Mouse (Mus musculus) left cerebral cortex, adult 18-20 months (tissue): ENCODE data around the gene Ush2a. TPM values are rescaled to one million over a fixed set of nuclear protein-coding genes. Genes with fewer than 3 reads are reported as not detected.
A peak's percentile ranks its signal among the peaks of the same experiment; 100 is the strongest.

ENCODE experiments used
- DNase-seq, 2 experiments: peaks; one replicate each; pipeline ENCODE4 v3.0.0; 2021 to 2022; ENCODE audit warnings: low spot score in 2 of 2, mixed read lengths in 1 of 2
- total RNA-seq, 2 experiments: library from RNA; stranded (reverse); gene quantifications; 2 replicates each; pipeline ENCODE4 v1.2.3; 2021

Ush2a gene
- total RNA-seq, 2 experiments from 2014 or later = 0.09 to 0.26 TPM

DNA sequence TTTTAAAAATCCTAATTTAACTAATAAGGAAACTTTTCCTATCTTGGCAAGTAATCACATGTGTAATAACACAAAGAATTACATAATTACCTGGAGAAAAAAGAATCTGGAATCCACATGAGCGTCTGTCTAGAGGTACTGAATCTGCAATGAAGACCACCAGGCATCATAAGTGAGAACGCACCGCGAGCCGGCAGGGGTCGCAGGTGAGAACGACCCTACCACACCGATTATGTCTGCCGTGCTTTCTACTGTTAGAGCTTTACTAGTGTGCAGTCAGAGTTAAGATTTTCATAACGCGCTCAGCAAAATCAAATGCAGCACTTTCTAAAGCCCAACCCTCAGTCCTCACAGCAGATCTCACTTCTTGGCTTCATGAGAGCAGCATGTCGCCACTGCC, 740.0 kb downstream of the Ush2a start:
- DNase-seq = no peak

- no peak for DNase-seq
These were observed 743.0 kb downstream of the Ush2a start for GRCm38 (mm10) chr1:189004774-189005173.

- no peak for DNase-seq
These were observed 744.4 kb downstream of the Ush2a start for GRCm38 (mm10) chr1:189006267-189006666.

- no peak for DNase-seq
These were observed 745.0 kb downstream of the Ush2a start for GRCm38 (mm10) chr1:189006826-189007225.

DNA sequence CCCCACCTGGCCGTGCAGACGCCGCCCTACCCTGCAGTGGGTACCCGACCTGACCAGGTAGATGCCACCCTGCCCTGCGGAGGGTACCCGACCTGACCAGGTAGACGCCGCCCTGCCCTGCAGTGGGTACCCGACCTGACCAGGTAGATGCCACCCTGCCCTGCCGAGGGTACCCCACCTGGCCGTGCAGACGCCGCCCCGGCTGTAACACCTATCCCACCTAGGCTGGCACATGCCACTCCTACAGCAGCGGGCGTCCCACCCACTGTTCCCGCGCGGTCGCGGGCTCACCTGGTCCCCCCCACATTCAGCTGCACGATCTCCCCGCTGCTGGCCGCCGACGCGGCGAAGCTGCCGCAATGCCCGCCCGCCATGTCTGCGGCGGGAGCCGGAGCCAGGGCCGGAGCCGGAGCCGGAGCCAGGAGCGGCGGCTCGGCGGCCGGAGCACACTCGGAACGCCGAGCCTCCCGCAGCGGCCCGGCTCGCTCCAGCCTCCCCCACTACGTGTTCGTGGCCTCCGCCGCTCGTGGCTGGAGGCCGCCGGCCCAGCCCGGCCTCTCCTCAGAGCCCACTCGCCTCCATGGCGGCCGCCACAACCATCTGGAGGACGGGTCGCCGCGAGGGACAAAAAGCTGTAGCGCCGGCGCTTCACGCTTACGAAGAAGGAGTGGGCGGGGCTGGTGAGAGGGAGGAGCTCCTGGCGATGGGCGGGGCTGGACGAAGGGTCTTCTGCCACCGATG, 745.6 kb downstream of the Ush2a start, which contains the start of gene Kctd3:
Gene Kctd3 (minus strand): TSS at position 603 of the 741 bp plus-strand sequence.
- DNase-seq = peak; percentile 98 to 100

DNA sequence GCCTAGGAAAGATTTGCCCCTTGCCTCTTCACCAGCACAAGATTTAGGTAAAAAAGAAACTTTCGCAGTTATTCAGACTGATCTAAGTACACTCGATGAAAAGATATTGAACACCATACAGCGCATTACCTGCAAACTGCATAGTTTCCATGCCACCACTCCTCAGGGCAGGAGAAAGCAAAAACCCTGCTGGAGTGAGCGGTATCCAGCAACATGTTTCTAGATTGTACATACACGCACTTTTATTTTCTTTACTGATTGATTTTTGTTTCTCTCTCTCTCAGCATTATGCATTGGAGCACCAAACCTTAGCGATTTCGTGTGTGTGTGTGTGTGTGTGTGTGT, 746.1 kb downstream of the Ush2a start:
- no peak for DNase-seq

- no peak for DNase-seq
These were observed 748.8 kb downstream of the Ush2a start for GRCm38 (mm10) chr1:189010671-189011070.

DNA sequence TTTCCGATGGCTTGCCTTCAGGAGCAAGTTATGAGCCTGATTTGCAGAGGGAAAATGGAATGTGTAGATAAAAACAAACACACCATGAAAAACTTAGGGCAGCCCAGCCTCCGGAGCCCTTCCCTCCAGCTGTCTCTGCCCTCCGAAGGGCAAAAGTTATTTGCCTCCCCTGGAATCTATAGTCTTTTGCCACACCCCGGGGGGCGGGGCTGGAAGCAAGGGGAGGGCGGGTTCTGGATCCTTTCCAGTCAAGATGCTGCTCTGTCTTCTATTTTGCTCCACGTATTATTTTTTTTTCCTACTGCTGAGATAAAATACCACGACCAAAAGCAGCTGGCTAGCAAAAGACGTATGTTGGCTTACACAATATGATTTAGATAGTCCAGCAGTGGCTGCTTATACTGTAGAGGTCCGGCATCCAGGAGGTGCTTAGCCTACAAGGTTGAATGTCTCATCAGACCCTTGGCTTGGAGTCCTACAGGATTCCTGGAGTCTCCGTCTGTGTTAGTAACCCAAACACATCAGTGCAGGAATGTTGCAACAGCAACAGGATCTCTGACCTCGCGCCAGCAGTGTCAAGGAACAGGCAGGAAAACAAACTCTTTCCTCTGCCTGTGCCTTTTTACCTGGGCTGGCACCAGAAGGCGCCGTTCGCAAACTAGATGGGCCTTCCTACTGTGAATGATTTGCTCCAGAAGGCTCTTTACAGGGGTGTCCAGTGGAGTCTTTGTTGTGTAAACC, 751.2 kb downstream of the Ush2a start:
- DNase-seq = no peak

DNA sequence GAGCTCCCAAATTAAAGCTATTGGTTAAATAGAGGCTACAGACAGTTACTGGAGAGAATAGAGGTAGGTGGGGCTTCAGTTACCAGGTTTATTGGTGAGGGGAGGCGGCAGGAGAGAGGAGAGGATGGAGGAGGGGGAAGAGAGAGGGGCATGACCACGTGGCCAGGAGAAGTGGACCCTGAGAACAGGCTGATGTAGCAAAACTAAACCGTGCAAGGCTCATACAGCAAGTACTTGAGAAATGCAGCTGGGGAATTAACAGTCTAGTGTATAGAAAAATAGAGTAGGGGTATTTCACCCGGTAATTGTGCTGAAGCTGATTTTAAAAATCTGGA, 751.7 kb downstream of the Ush2a start:
- DNase-seq = no peak
